Mouse (Mus musculus) forebrain, embryonic 12.5 days (tissue): ENCODE data around the gene Grasp. TPM values are rescaled to one million over a fixed set of nuclear protein-coding genes. Genes with fewer than 3 reads are reported as not detected.

ENCODE experiments used
- ATAC-seq: fragments of 200-750 bp; cut with Nextera tagmentation; 2 replicates; pipeline ENCODE4 v1.8.0; 2017; ENCODE audit warnings: moderate TSS enrichment; ENCODE audit not compliant: low FRiP score
- H3K27ac ChIP-seq: fragments of 300-500 bp; sonication (generic); 2 replicates; pipeline ENCODE4 v1.5.1; 2016; ENCODE audit warnings: mild to moderate bottlenecking
- H3K27me3 ChIP-seq: fragments of 300-500 bp; sonication (generic); 2 replicates; pipeline ENCODE4 v1.6.1; 2016; ENCODE audit warnings: mild to moderate bottlenecking
- H3K36me3 ChIP-seq: fragments of 300-500 bp; sonication (generic); replicated peaks from 2 replicates; pipeline ENCODE4 v1.6.1; 2016; ENCODE audit warnings: mild to moderate bottlenecking
- H3K4me1 ChIP-seq: fragments of 300-500 bp; sonication (generic); 2 replicates; pipeline ENCODE4 v1.6.1; 2016
- H3K4me2 ChIP-seq: fragments of 300-500 bp; sonication (generic); 2 replicates; pipeline ENCODE4 v1.6.1; 2016; ENCODE audit warnings: mild to moderate bottlenecking, moderate library complexity
- H3K4me3 ChIP-seq: fragments of 300-500 bp; sonication (generic); replicated peaks from 2 replicates; pipeline ENCODE4 v1.5.1; 2016; ENCODE audit warnings: mild to moderate bottlenecking
- H3K9ac ChIP-seq: fragments of 300-500 bp; sonication (generic); 2 replicates; pipeline ENCODE4 v1.6.1; 2016; ENCODE audit warnings: mild to moderate bottlenecking
- H3K9me3 ChIP-seq: fragments of 300-500 bp; sonication (generic); 2 replicates; pipeline ENCODE4 v1.6.1; 2016
- WGBS: fragments of 180-500 bp; shearing (Covaris S2); methylation state at CpG from one replicate; pipeline ENCODE4 v1.1.7; 2016; 5-methylcytosine and 5-hydroxymethylcytosine counted together
- microRNA-seq: library from miRNA; unstranded; fragments of <30 nt; microRNA quantifications from one replicate; pipeline ENCODE4, GENCODE M21; 2017
- polyA plus RNA-seq: library from polyadenylated mRNA; unstranded; fragments of >200 nt; fragmentation: Nextera tagmentation; extraction: Ambion mirVana; gene quantifications from 2 replicates; pipeline ENCODE4 v1.2.1, GENCODE M21; 2016

The Grasp gene
- polyA plus RNA-seq, 1 experiment from 2014 or later, result 4.1 TPM

DNA sequence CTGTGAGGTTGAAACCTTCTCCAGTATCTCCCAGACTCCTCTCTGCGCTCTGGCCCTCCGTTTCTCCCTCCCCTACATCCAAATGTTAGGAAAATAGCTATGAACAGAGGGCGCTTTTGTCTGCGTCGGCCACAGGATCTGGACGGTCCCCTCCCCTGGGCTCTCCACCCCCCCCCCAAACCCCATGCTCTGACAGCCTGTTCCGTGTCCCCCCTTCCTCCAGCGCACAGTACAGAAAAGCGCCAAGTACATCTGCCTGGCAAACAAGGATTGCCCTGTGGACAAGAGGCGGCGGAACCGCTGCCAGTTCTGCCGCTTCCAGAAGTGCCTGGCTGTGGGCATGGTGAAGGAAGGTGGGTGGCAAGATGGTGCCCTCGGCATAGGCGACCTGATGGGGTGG, 47.5 kb downstream of the Grasp start:
- Histone ChIP-seq H3K36me3 (peaks cover 22% of the 10 kb centered on the region), H3K27me3 (peaks cover 23% of the 10 kb centered on the region), H3K4me2 (no peak overlapping the region), H3K27ac (no peak overlapping the region), H3K9ac (no peak overlapping the region), H3K4me1 (peaks cover 9% of the 10 kb centered on the region), H3K9me3 (no peaks in the 10 kb centered on the region), H3K4me3 (no peak overlapping the region)
- ATAC-seq, result no peak
- 93% methylated on average over 15 of the region's 15 CpGs for WGBS

DNA sequence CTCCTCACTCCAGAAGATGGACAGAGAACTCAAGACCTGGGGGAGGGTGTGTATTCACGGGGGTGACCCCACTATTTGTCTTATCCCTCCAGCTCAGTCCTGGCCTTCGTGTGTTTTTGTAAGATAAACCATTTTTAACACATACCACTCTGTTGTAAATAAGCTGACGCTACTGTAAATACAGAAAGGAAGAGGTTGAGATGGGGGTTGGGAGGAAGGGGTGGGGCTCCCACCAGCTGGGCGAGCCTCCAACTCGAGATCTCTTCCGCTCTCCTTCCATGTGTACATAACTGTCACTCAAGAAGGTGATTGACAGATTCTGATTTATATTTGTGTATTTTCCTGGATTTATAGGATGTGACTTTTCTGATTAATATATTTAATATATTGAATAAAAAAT, 50.4 kb downstream of the Grasp start:
- Histone ChIP-seq H3K4me3 (no peak overlapping the region), H3K4me1 (peaks cover 16% of the 10 kb centered on the region), H3K4me2 (no peak overlapping the region), H3K9ac (no peak overlapping the region), H3K27ac (no peak overlapping the region), H3K9me3 (no peaks in the 10 kb centered on the region), H3K27me3 (no peaks in the 10 kb centered on the region), H3K36me3 (peaks cover 22% of the 10 kb centered on the region)
- ATAC-seq, result no peak
- 85% methylated on average over 6 of the region's 6 CpGs for WGBS

DNA sequence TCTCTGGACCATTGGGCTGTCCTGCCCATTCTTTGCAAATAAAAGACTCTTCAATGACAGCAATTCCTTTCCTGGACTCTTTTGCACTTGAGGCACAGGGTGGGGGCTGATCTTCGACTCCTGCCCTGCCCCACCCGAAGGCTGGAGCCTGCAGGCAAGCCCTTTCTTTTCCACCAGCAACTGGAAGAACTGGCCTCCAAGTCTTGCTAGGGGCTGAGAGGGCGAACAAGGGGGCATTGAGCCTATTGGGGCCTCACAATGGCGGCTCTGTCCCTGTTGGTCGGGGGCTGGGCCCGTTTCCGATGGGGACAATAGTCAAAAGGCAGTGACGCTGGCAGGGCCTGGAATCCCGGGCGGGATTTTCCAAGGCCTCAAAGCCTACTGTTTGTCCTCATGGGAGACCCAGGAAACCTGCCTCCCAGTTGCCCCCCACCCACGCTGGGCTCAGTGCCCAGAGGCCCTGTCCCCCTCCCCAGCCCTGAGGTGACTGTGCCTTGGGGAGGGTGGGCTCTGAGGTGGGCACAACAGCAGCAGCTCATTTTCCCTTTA, 53.4 kb downstream of the Grasp start:
- peak overlapping the region; percentile 63; the same call in 1 of the 2 replicates for H3K27ac ChIP-seq
- ATAC-seq, result no peak
- no peak overlapping the region for H3K4me2 ChIP-seq
- H3K36me3 ChIP-seq, result peaks cover 13% of the 10 kb centered on the region
- WGBS, result 11% methylated on average over 11 of the region's 11 CpGs
- no peak overlapping the region for H3K9ac ChIP-seq
- no peaks in the 10 kb centered on the region for H3K9me3 ChIP-seq
- peaks cover 16% of the 10 kb centered on the region for H3K4me1 ChIP-seq
- H3K4me3 ChIP-seq, result no peak overlapping the region
- H3K27me3 ChIP-seq, result no peaks in the 10 kb centered on the region

DNA sequence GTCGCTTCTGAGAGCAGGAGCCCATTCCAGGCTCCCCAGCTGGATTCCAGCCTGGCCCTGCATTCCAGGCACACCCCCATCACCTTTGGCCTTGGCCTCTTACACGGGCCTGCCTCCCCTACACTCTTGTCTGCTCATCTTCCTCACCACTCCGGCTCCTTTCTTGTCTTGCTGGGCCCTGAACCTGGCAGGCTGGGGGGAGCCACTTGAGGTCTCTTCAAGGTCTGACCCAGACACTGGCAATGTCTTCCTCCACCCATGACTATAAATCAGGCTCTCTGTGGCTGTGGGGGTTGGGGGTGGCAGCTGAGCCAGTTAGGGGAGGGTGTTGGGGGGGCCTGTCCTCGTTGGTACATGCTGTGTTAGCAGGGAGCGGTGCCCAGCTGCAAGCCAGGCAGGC, 54.6 kb downstream of the Grasp start:
- Histone ChIP-seq H3K9ac (no peak overlapping the region), H3K36me3 (peaks cover under 1% of the 10 kb centered on the region; the same call in 1 of the 2 replicates), H3K4me1 (peaks cover 16% of the 10 kb centered on the region), H3K4me3 (no peak overlapping the region), H3K27me3 (no peaks in the 10 kb centered on the region), H3K27ac (no peak overlapping the region), H3K4me2 (no peak overlapping the region), H3K9me3 (no peaks in the 10 kb centered on the region)
- 65% methylated on average over 5 of the region's 5 CpGs for WGBS
- ATAC-seq, result no peak

DNA sequence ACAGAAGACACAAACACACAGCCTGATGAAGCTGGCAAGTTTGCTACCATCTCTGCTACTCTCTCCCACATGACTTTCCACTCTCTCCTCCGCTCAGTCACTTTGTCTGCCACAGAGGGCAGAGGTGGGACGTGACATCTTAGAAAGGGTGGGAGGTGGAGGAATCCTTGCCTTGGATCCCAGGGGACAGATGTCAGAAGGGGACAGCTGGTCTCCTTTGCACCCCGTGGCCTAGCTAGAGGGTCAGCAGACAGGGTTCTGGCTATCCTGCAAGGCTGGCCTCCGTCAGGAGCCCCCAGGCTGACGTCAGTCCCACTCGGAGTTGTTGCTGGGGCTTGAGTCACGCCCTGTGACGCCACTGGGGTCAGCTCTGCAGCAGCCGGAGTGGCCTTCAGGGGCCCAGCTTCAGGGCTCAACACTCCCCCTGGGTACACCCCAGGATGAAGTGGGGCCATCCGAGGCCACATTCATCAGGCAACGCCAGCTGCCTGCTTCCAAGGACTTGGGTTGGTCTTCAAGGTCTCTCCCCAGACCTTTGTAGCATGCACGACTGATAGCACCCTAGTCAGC, 55.5 kb downstream of the Grasp start:
- no peaks in the 10 kb centered on the region for H3K36me3 ChIP-seq
- H3K9ac ChIP-seq, result no peak overlapping the region
- no peak for ATAC-seq
- no peaks in the 10 kb centered on the region for H3K27me3 ChIP-seq
- no peak overlapping the region for H3K4me2 ChIP-seq
- no peak overlapping the region for H3K4me3 ChIP-seq
- H3K27ac ChIP-seq, result no peak overlapping the region
- WGBS, result 74% methylated on average over 12 of the region's 12 CpGs
- H3K9me3 ChIP-seq, result no peaks in the 10 kb centered on the region
- peaks cover 16% of the 10 kb centered on the region for H3K4me1 ChIP-seq

Small RNA genes within 50 kb of the gene (microRNA-seq; reads per million reads assigned to microRNA genes)
- 1.2 reads per million for gene Mir6962

Other genes with a start within 250 kb of the Grasp start
- gene Gm47841, start 176.8 kb upstream of the Grasp start, polyA plus RNA-seq, result not detected in 2 replicates
- 0.21 and 0.22 TPM in 2 replicates for gene Fignl2, start 145.6 kb upstream of the Grasp start, polyA plus RNA-seq
- gene Ankrd33, start 108.4 kb upstream of the Grasp start, polyA plus RNA-seq, result not detected in 2 replicates
- gene Acvrl1, start 95.7 kb upstream of the Grasp start, polyA plus RNA-seq, result 6.4 and 6.5 TPM in 2 replicates
- gene Acvr1b, start 50.1 kb upstream of the Grasp start, polyA plus RNA-seq, result 14.5 and 18.4 TPM in 2 replicates
- gene Nr4a1, start 30.1 kb downstream of the Grasp start, polyA plus RNA-seq, result 2.9 and 3.6 TPM in 2 replicates
- 61.9 and 63.2 TPM in 2 replicates for gene Atg101, start 60.1 kb downstream of the Grasp start, polyA plus RNA-seq
- 0.27 and 0.28 TPM in 2 replicates for gene 6030408B16Rik, start 69.0 kb downstream of the Grasp start, polyA plus RNA-seq
- gene Krt80, start 146.0 kb downstream of the Grasp start, polyA plus RNA-seq, result not detected in 2 replicates
- gene Krt7, start 186.9 kb downstream of the Grasp start, polyA plus RNA-seq, result 3.9 and 6.4 TPM in 2 replicates
- gene Krt87, start 214.6 kb downstream of the Grasp start, polyA plus RNA-seq, result 0.17 and 0.22 TPM in 2 replicates
- not detected in 2 replicates for gene Krt88, start 223.6 kb downstream of the Grasp start, polyA plus RNA-seq
- gene Krt81, start 239.6 kb downstream of the Grasp start, polyA plus RNA-seq, result not detected in 2 replicates
- gene Krt86, start 249.3 kb downstream of the Grasp start, polyA plus RNA-seq, result not detected in 2 replicates